Mouse (Mus musculus) kidney, adult 2 months (tissue): ENCODE measurements around the gene Ten1.

ENCODE experiments used
- CTCF ChIP-seq: fragments of 200-500 bp; conservative IDR thresholded peaks from 2 replicates; pipeline ENCODE4 v1.5.1; 2011; ENCODE audit warnings: low read depth, mild to moderate bottlenecking, control low read depth, low read length, moderate library complexity, mixed read lengths; ENCODE audit not compliant: insufficient read depth, insufficient read length
- POLR2A ChIP-seq: fragments of 200-500 bp; IDR thresholded peaks from one replicate; pipeline ENCODE4 v1.6.1; 2011; ENCODE audit warnings: low read depth, low read length, control low read depth

- TF ChIP-seq CTCF (no peak), POLR2A (no peak)
Observed at GRCm38 (mm10) chr11:116244580-116244979, 45.9 kb downstream of the Ten1 start.
